Mouse (Mus musculus) cerebellum, adult 2 months (tissue): ENCODE results near the gene Slc15a5. TPM values are rescaled to one million over a fixed set of nuclear protein-coding genes. Genes with fewer than 3 reads are reported as not detected.
"Not testable (repeated sequence)": the region's sequence is repeated elsewhere in the genome, so short reads cannot be mapped to it uniquely, and the experiment has no call there.

Source experiments
- DNase-seq, 2 experiments: peaks; one replicate each; pipeline ENCODE4 v3.0.0; 2021
- H3K27ac ChIP-seq: fragments of 200-500 bp; 2 replicates; pipeline ENCODE4 v1.5.1; 2012; ENCODE audit warnings: low read length, control low read depth, inconsistent platforms; ENCODE audit not compliant: insufficient read depth
- H3K27me3 ChIP-seq: fragments of 200-500 bp; 2 replicates; pipeline ENCODE4 v1.6.1; 2012; ENCODE audit warnings: inconsistent platforms, mild to moderate bottlenecking, low read length, moderate library complexity; ENCODE audit not compliant: control insufficient read depth, insufficient read depth
- H3K4me1 ChIP-seq: fragments of 200-500 bp; 2 replicates; pipeline ENCODE4 v1.6.1; 2011; ENCODE audit warnings: low read length; ENCODE audit not compliant: control insufficient read depth, insufficient read depth
- H3K4me3 ChIP-seq: fragments of 200-500 bp; replicated peaks from 2 replicates; pipeline ENCODE3; 2011; ENCODE audit warnings: mild to moderate bottlenecking, low read depth, low read length, control low read depth; ENCODE audit not compliant: insufficient read depth
- CTCF ChIP-seq: fragments of 200-500 bp; IDR thresholded peaks from 2 replicates; pipeline ENCODE4 v1.5.1; 2011; ENCODE audit warnings: low read depth, mild to moderate bottlenecking, control low read depth, low read length, moderate library complexity, borderline replicate concordance; ENCODE audit not compliant: insufficient read depth
- POLR2A ChIP-seq: fragments of 200-500 bp; IDR thresholded peaks from 2 replicates; pipeline ENCODE4 v1.6.1; 2011; ENCODE audit warnings: low read length, control low read depth, borderline replicate concordance; ENCODE audit not compliant: insufficient read depth
- WGBS: fragments of 180-500 bp; shearing (Covaris S2); methylation state at CpG from one replicate; pipeline ENCODE4 v1.1.7; 2018; 5-methylcytosine and 5-hydroxymethylcytosine counted together
- polyA plus RNA-seq: library from polyadenylated mRNA; depleted of rRNA; stranded (reverse); fragments of >200 nt; gene quantifications from 2 replicates; pipeline ENCODE4 v1.2.3, GENCODE M21; 2012

The Slc15a5 gene
- polyA plus RNA-seq, 1 experiment = not detected

GRCm38 (mm10) chr6:138092432-138092831, 12.7 kb upstream of the Slc15a5 start:
- no peak overlapping the region for H3K27ac ChIP-seq
- no peak overlapping the region for H3K4me3 ChIP-seq
- TF ChIP-seq POLR2A (no peak), CTCF (no peak)
- 90% methylated on average over 7 of the region's 7 CpGs for WGBS
- DNase-seq = no peak
- H3K27me3 ChIP-seq = no peaks in the 10 kb centered on the region
- no peaks in the 10 kb centered on the region for H3K4me1 ChIP-seq

- Histone ChIP-seq H3K27me3 (no peaks in the 10 kb centered on the region), H3K4me3 (no peak overlapping the region), H3K4me1 (no peaks in the 10 kb centered on the region), H3K27ac (no peak overlapping the region)
- no peak for DNase-seq
- TF ChIP-seq POLR2A (no peak), CTCF (no peak)
- 72% methylated on average over 8 of the region's 8 CpGs for WGBS
These were observed 9.4 kb upstream of the Slc15a5 start for GRCm38 (mm10) chr6:138089084-138089483.

- not testable (repeated sequence) for H3K27me3 ChIP-seq
These were observed 6.7 kb upstream of the Slc15a5 start for GRCm38 (mm10) chr6:138086421-138086820.

GRCm38 (mm10) chr6:138080778-138081549, 1.2 kb upstream of the Slc15a5 start:
- Histone ChIP-seq H3K27ac (no peak overlapping the region), H3K4me3 (no peak overlapping the region), H3K4me1 (no peaks in the 10 kb centered on the region), H3K27me3 (no peaks in the 10 kb centered on the region)
- no peak for DNase-seq
- WGBS = 87% methylated on average over 6 of the region's 6 CpGs
- TF ChIP-seq CTCF (no peak), POLR2A (no peak)

More at GRCm38 (mm10) chr6:138086421-138086820, 6.7 kb upstream of the Slc15a5 start:
- not testable (repeated sequence) for H3K27ac ChIP-seq, H3K4me1 ChIP-seq, DNase-seq, H3K4me3 ChIP-seq

- TF ChIP-seq CTCF (no peak), POLR2A (no peak)
- DNase-seq = no peak
- WGBS = 79% methylated on average over 5 of the region's 5 CpGs
These were observed 1.9 kb downstream of the Slc15a5 start for GRCm38 (mm10) chr6:138077681-138078439.

GRCm38 (mm10) chr6:138075723-138076122, 4.0 kb downstream of the Slc15a5 start:
- WGBS = 97% methylated on average over 1 of the region's 1 CpGs
- TF ChIP-seq CTCF (no peak), POLR2A (no peak)
- H3K4me1 ChIP-seq = no peaks in the 10 kb centered on the region
- H3K4me3 ChIP-seq = no peak overlapping the region
- no peak for DNase-seq
- H3K27ac ChIP-seq = no peak overlapping the region
- H3K27me3 ChIP-seq = no peaks in the 10 kb centered on the region

More at GRCm38 (mm10) chr6:138077681-138078439, 1.9 kb downstream of the Slc15a5 start:
- Histone ChIP-seq H3K27me3 (no peaks in the 10 kb centered on the region), H3K27ac (no peak overlapping the region), H3K4me1 (no peaks in the 10 kb centered on the region), H3K4me3 (no peak overlapping the region)

GRCm38 (mm10) chr6:138073540-138073939, 6.2 kb downstream of the Slc15a5 start:
- Histone ChIP-seq H3K4me1 (no peaks in the 10 kb centered on the region), H3K27me3 (no peaks in the 10 kb centered on the region), H3K27ac (no peak overlapping the region), H3K4me3 (no peak overlapping the region)
- no peak for DNase-seq
- WGBS = 91% methylated on average over 2 of the region's 2 CpGs
- TF ChIP-seq CTCF (no peak), POLR2A (no peak)

GRCm38 (mm10) chr6:138072963-138073339, 6.8 kb downstream of the Slc15a5 start:
- WGBS = 78% methylated on average over 8 of the region's 8 CpGs
- no peak for DNase-seq
- Histone ChIP-seq H3K27me3 (no peaks in the 10 kb centered on the region), H3K4me3 (no peak overlapping the region), H3K4me1 (no peaks in the 10 kb centered on the region), H3K27ac (no peak overlapping the region)
- TF ChIP-seq CTCF = no peak
- TF ChIP-seq POLR2A = no peak
